Mouse (Mus musculus) MEL (cell line): ENCODE results near the gene Palm3. TPM values are rescaled to one million over a fixed set of nuclear protein-coding genes. Genes with fewer than 3 reads are reported as not detected.

Experiments used
- DNase-seq: peaks from one replicate; pipeline ENCODE4 v3.0.0; 2011; ENCODE audit warnings: low read depth, low spot score
- H3K27ac ChIP-seq: 2 replicates; pipeline ENCODE4 v1.5.1; 2012; ENCODE audit warnings: low read depth, mild to moderate bottlenecking, control low read depth, low read length, moderate library complexity; ENCODE audit not compliant: control insufficient read depth
- H3K27me3 ChIP-seq, 2 experiments: fragments of 150-350 bp in 1 of 2; sonication (generic) in 1 of 2; 2 replicates each; pipeline ENCODE4 v1.6.1; 2012; ENCODE audit warnings: low read length in 2 of 2, mild to moderate bottlenecking in 2 of 2, improper control_type of control experiment in 1 of 2, moderate library complexity in 1 of 2; ENCODE audit not compliant: insufficient read depth in 2 of 2, control insufficient read depth in 1 of 2
- H3K36me3 ChIP-seq, 2 experiments: 2 replicates each; pipeline ENCODE4 v1.6.1; 2012 to 2014; ENCODE audit warnings: low read length in 2 of 2, improper control_type of control experiment in 1 of 2, inconsistent platforms in 1 of 2, mild to moderate bottlenecking in 1 of 2; ENCODE audit not compliant: insufficient read depth in 2 of 2, control insufficient read depth in 1 of 2
- H3K4me1 ChIP-seq, 2 experiments: fragments of 150-350 bp in 1 of 2; sonication (generic) in 1 of 2; 2 replicates each; pipeline ENCODE4 v1.6.1; 2012; ENCODE audit warnings: low read length in 2 of 2, improper control_type of control experiment in 1 of 2, mild to moderate bottlenecking in 1 of 2; ENCODE audit not compliant: insufficient read depth in 2 of 2, control insufficient read depth in 1 of 2
- H3K4me3 ChIP-seq, 2 experiments: fragments of 150-350 bp in 1 of 2; sonication (generic) in 1 of 2; 2 replicates each; pipeline ENCODE4 v1.5.1; 2012; ENCODE audit warnings: low read depth in 2 of 2, low read length in 2 of 2, mild to moderate bottlenecking in 2 of 2, moderate library complexity in 2 of 2, control low read depth in 1 of 2, improper control_type of control experiment in 1 of 2; ENCODE audit not compliant: control insufficient read depth in 1 of 2, insufficient read depth in 1 of 2
- H3K79me2 ChIP-seq: 2 replicates; pipeline ENCODE4 v1.6.1; 2012; ENCODE audit warnings: mild to moderate bottlenecking, low read length, moderate library complexity; ENCODE audit not compliant: control insufficient read depth, poor library complexity, insufficient read depth
- H3K9ac ChIP-seq: 2 replicates; pipeline ENCODE4 v1.6.1; 2012; ENCODE audit warnings: low read depth, mild to moderate bottlenecking, control low read depth, low read length, moderate library complexity; ENCODE audit not compliant: control insufficient read depth, poor library complexity, severe bottlenecking
- H3K9me3 ChIP-seq: fragments of 150-350 bp; sonication (generic); replicated peaks from 2 replicates; pipeline ENCODE4 v1.6.1; 2012; ENCODE audit warnings: mild to moderate bottlenecking, low read length, improper control_type of control experiment, moderate library complexity; ENCODE audit not compliant: insufficient read depth
- CHD2 ChIP-seq: IDR thresholded peaks from 2 replicates; pipeline ENCODE4 v1.6.1; 2011; ENCODE audit warnings: low read length, improper control_type of control experiment
- CTCF ChIP-seq, 3 experiments: IDR thresholded peaks in 2 of 3; conservative IDR thresholded peaks in 1 of 3; 2 replicates each; pipeline ENCODE4 v1.5.1; 2011 to 2012; ENCODE audit warnings: low read length in 3 of 3, low read depth in 2 of 3, mild to moderate bottlenecking in 2 of 3, improper control_type of control experiment in 1 of 3, inconsistent platforms in 1 of 3, mixed read lengths in 1 of 3, moderate library complexity in 1 of 3; ENCODE audit not compliant: control insufficient read depth in 1 of 3, insufficient read depth in 1 of 3, poor library complexity in 1 of 3, severe bottlenecking in 1 of 3
- E2F4 ChIP-seq: IDR thresholded peaks from 2 replicates; pipeline ENCODE4 v1.6.1; 2011; ENCODE audit warnings: low read depth, low read length, improper control_type of control experiment, borderline replicate concordance
- ELF1 ChIP-seq: IDR thresholded peaks from 2 replicates; pipeline ENCODE4 v1.6.1; 2014; ENCODE audit warnings: low read depth, mild to moderate bottlenecking, inconsistent platforms, low read length, improper control_type of control experiment, moderate library complexity
- EP300 ChIP-seq, 2 experiments: IDR thresholded peaks; 2 replicates each; pipeline ENCODE4 v1.6.1; 2011; ENCODE audit warnings: improper control_type of control experiment in 2 of 2, low read length in 2 of 2, low read depth in 1 of 2, mild to moderate bottlenecking in 1 of 2
- ETS1 ChIP-seq: IDR thresholded peaks from 2 replicates; pipeline ENCODE4 v1.6.1; 2012; ENCODE audit warnings: low read depth, mild to moderate bottlenecking, inconsistent platforms, low read length, improper control_type of control experiment, moderate library complexity
- HCFC1 ChIP-seq: IDR thresholded peaks from 2 replicates; pipeline ENCODE4 v1.6.1; 2012; ENCODE audit warnings: low read depth, mild to moderate bottlenecking, inconsistent platforms, low read length, improper control_type of control experiment, moderate library complexity
- JUND ChIP-seq: IDR thresholded peaks from 2 replicates; pipeline ENCODE4 v1.6.1; 2011; ENCODE audit warnings: low read depth, mild to moderate bottlenecking, improper control_type of control experiment, low read length
- KAT2A ChIP-seq: conservative IDR thresholded peaks from 2 replicates; pipeline ENCODE4 v1.6.1; 2012; ENCODE audit warnings: low read depth, low read length, improper control_type of control experiment, inconsistent platforms
- MEF2A ChIP-seq: IDR thresholded peaks from 2 replicates; pipeline ENCODE4 v1.6.1; 2014; ENCODE audit warnings: low read depth, mild to moderate bottlenecking, inconsistent platforms, low read length, improper control_type of control experiment; ENCODE audit not compliant: poor library complexity, insufficient replicate concordance, severe bottlenecking; ENCODE audit errors: extremely low read depth
- MXI1 ChIP-seq: IDR thresholded peaks from 2 replicates; pipeline ENCODE4 v1.6.1; 2011; ENCODE audit warnings: mild to moderate bottlenecking, low read depth, low read length, improper control_type of control experiment
- MYB ChIP-seq: IDR thresholded peaks from 2 replicates; pipeline ENCODE4 v1.6.1; 2011; ENCODE audit warnings: mild to moderate bottlenecking, low read depth, low read length, improper control_type of control experiment
- MYC ChIP-seq: IDR thresholded peaks from 2 replicates; pipeline ENCODE4 v1.6.1; 2011; ENCODE audit warnings: low read depth, mild to moderate bottlenecking, low read length, improper control_type of control experiment, moderate library complexity
- NELFE ChIP-seq: IDR thresholded peaks from 2 replicates; pipeline ENCODE4 v1.6.1; 2011; ENCODE audit warnings: low read depth, low read length, improper control_type of control experiment
- NRF1 ChIP-seq: IDR thresholded peaks from 2 replicates; pipeline ENCODE4 v1.6.1; 2014; ENCODE audit warnings: low read depth, mild to moderate bottlenecking, inconsistent platforms, low read length, improper control_type of control experiment, moderate library complexity; ENCODE audit not compliant: poor library complexity, insufficient read depth, severe bottlenecking
- POLR2A ChIP-seq, 2 experiments: IDR thresholded peaks; 2 replicates each; pipeline ENCODE4 v1.6.1; 2011 to 2012; ENCODE audit warnings: low read length in 2 of 2, mild to moderate bottlenecking in 2 of 2, control low read depth in 1 of 2, improper control_type of control experiment in 1 of 2, low read depth in 1 of 2, moderate library complexity in 1 of 2; ENCODE audit not compliant: control insufficient read depth in 1 of 2, insufficient read depth in 1 of 2, poor library complexity in 1 of 2
- POLR2AphosphoS2 ChIP-seq: IDR thresholded peaks from 2 replicates; pipeline ENCODE4 v1.6.1; 2011; ENCODE audit warnings: low read length, improper control_type of control experiment
- SIN3A ChIP-seq: IDR thresholded peaks from 2 replicates; pipeline ENCODE4 v1.6.1; 2012; ENCODE audit warnings: low read length, improper control_type of control experiment, inconsistent platforms
- SMC3 ChIP-seq: IDR thresholded peaks from 2 replicates; pipeline ENCODE4 v1.6.1; 2011; ENCODE audit warnings: low read depth, low read length, improper control_type of control experiment
- TBP ChIP-seq: IDR thresholded peaks from 2 replicates; pipeline ENCODE4 v1.8.0; 2011; ENCODE audit warnings: low read depth, low read length, improper control_type of control experiment
- TCF12 ChIP-seq: IDR thresholded peaks from 2 replicates; pipeline ENCODE4 v1.6.1; 2014; ENCODE audit warnings: low read depth, mild to moderate bottlenecking, inconsistent platforms, low read length, improper control_type of control experiment, moderate library complexity
- USF2 ChIP-seq, 2 experiments: IDR thresholded peaks; 2 replicates each; pipeline ENCODE4 v1.6.1; 2011 to 2012; ENCODE audit warnings: improper control_type of control experiment in 2 of 2, low read length in 2 of 2, borderline replicate concordance in 1 of 2, inconsistent platforms in 1 of 2, low read depth in 1 of 2, mild to moderate bottlenecking in 1 of 2; ENCODE audit not compliant: insufficient read depth in 1 of 2
- ZC3H11A ChIP-seq: IDR thresholded peaks from 2 replicates; pipeline ENCODE4 v1.6.1; 2012; ENCODE audit warnings: low read depth, mild to moderate bottlenecking, inconsistent platforms, low read length, improper control_type of control experiment
- ZKSCAN1 ChIP-seq: IDR thresholded peaks from 2 replicates; pipeline ENCODE4 v1.6.1; 2012; ENCODE audit warnings: low read depth, mild to moderate bottlenecking, inconsistent platforms, low read length, improper control_type of control experiment, moderate library complexity
- ZMIZ1 ChIP-seq: IDR thresholded peaks from 2 replicates; pipeline ENCODE4 v1.6.1; 2012; ENCODE audit warnings: low read depth, mild to moderate bottlenecking, inconsistent platforms, low read length, improper control_type of control experiment, moderate library complexity
- polyA plus RNA-seq, 2 experiments: library from polyadenylated mRNA; stranded (reverse) in 1 of 2; unstranded in 1 of 2; fragments of >175 nt in 1 of 2; fragments of >200 nt in 1 of 2; gene quantifications; 2 replicates each; pipeline versions ENCODE4 v1.2.1 to v1.2.4; 2012; ENCODE audit warnings: low replicate concordance in 2 of 2, low read depth in 1 of 2; ENCODE audit not compliant: insufficient read length in 2 of 2, insufficient read depth in 1 of 2, missing spikeins in 1 of 2
- total RNA-seq: library from RNA; depleted of rRNA; stranded (reverse); fragments of 300-350 nt; gene quantifications from 2 replicates; pipeline ENCODE4 v1.2.3, GENCODE M21; 2012

Palm3 gene
- total and polyA plus RNA-seq, 3 experiments = 0.65 to 3.6 TPM; not detected in 1

GRCm38 (mm10) chr8:84060245-84060644, 39.0 kb downstream of the Palm3 start:
- H3K9me3 ChIP-seq = no peaks in the 10 kb centered on the region
- H3K79me2 ChIP-seq = peaks cover under 1% of the 10 kb centered on the region; the same call in 1 of the 2 replicates
- DNase-seq = no peak
- peaks cover 4 to 18% of the 10 kb centered on the region in 2 experiments for H3K4me1 ChIP-seq
- TF ChIP-seq POLR2A (IDR thresholded peaks at IDR 0.05; ENCODE audit: control insufficient read depth in 1 of 2, insufficient read depth in 1 of 2, low read depth in 1 of 2, low read length in 2 of 2, poor library complexity in 1 of 2) = no peak
- no peak for TF ChIP-seq JUND
- TF ChIP-seq ZKSCAN1 = no peak
- TF ChIP-seq ZMIZ1 = no peak
- no peak for TF ChIP-seq ETS1
- no peaks in the 10 kb centered on the region for H3K27me3 ChIP-seq
- no peak overlapping the region for H3K4me3 ChIP-seq
- peaks cover 0 to 19% of the 10 kb centered on the region in 2 experiments; a peak in 2 of 4 replicates for H3K36me3 ChIP-seq
- H3K27ac ChIP-seq = no peak overlapping the region
- no peak overlapping the region for H3K9ac ChIP-seq

GRCm38 (mm10) chr8:84063861-84064610, 42.8 kb downstream of the Palm3 start:
- Histone ChIP-seq H3K4me3 (peak overlapping the region in 1 of 2 experiments; percentile 9; a peak in 2 of 4 replicates), H3K79me2 (peaks cover 11% of the 10 kb centered on the region), H3K4me1 (peaks cover 6 to 26% of the 10 kb centered on the region in 2 experiments), H3K9me3 (no peaks in the 10 kb centered on the region), H3K27ac (peak overlapping the region; percentile 93), H3K36me3 (peaks cover 0 to 28% of the 10 kb centered on the region in 2 experiments; a peak in 2 of 4 replicates), H3K9ac (peak overlapping the region; percentile 56), H3K27me3 (no peaks in the 10 kb centered on the region)
- DNase-seq = peak; percentile 86
- no peak for TF ChIP-seq KAT2A
- TF ChIP-seq ELF1 = 0 out of 2 replicates have a peak, but pooled peaks have one; percentile 25
- peak in 1 of 2 experiments; percentile 56; a peak in 1 of 4 replicates for TF ChIP-seq POLR2A (IDR thresholded peaks at IDR 0.05; ENCODE audit: control insufficient read depth in 1 of 2, insufficient read depth in 1 of 2, low read depth in 1 of 2, low read length in 2 of 2, poor library complexity in 1 of 2)
- TF ChIP-seq CTCF (IDR thresholded peaks at IDR 0.05 in 2 of 3, conservative IDR thresholded peaks at IDR 0.05 in 1 of 3; ENCODE audit: control insufficient read depth in 1 of 3, insufficient read depth in 1 of 3, low read depth in 2 of 3, low read length in 3 of 3, poor library complexity in 1 of 3, severe bottlenecking in 1 of 3) = no peak
- TF ChIP-seq MEF2A = no peak
- TF ChIP-seq USF2 (IDR thresholded peaks at IDR 0.05; ENCODE audit: borderline replicate concordance in 1 of 2, insufficient read depth in 1 of 2, low read depth in 1 of 2, low read length in 2 of 2) = no peak
- TF ChIP-seq NRF1 = no peak
- peak; percentile 52; the same call in 1 of the 2 replicates for TF ChIP-seq HCFC1
- peak; percentile 71; the same call in 1 of the 2 replicates for TF ChIP-seq ETS1
- no peak for TF ChIP-seq SMC3
- no peak; the same call in 1 of the 2 replicates for TF ChIP-seq POLR2AphosphoS2
- no peak for TF ChIP-seq MYB
- peak; percentile 30; the same call in 1 of the 2 replicates for TF ChIP-seq NELFE
- TF ChIP-seq E2F4 = no peak
- TF ChIP-seq CHD2 = no peak
- TF ChIP-seq TCF12 = no peak
- TF ChIP-seq MYC = no peak
- no peak for TF ChIP-seq ZC3H11A
- TF ChIP-seq EP300 (IDR thresholded peaks at IDR 0.05; ENCODE audit: low read depth in 1 of 2, low read length in 2 of 2) = peak in 1 of 2 experiments; percentile 67; a peak in 3 of 4 replicates
- 0 out of 2 replicates have a peak, but pooled peaks have one; percentile 44 for TF ChIP-seq TBP
- TF ChIP-seq SIN3A = peak; percentile 30; the same call in 1 of the 2 replicates
- 0 out of 2 replicates have a peak, but pooled peaks have one; percentile 22 for TF ChIP-seq MXI1
